ENCODE assay signal across 19 mouse cellular contexts in the genomic region with DNA sequence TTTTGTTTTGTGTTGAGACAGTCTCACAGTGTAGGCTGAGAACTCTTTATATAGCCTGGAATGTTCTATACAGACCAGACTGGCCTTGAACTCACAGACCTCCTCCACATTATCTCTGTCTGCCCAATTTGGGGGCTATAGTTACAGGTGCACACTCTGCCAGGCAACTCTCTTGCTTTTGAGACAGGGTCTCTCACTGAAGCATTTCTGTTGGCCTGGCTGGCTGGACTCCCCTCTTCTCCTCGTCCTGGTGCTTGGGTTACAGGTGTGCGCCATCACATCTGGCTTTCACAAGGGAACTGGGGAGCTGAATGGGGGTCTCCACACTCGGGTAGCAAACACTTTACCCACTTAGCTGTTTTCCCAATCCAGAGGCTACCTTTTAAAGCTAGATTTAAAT. TPM values are rescaled to one million over a fixed set of nuclear protein-coding genes. Genes with fewer than 3 reads are reported as not detected.
"Had no signal": no experiment of that assay in that cellular context is flagged by ENCODE, and none has a peak within 500 bp of the region (broad histone marks: within the 10 kb centered on the region; RNA-seq: fewer than 3 reads in every experiment).

No protein-coding gene starts in this region.

- DNase-seq: lung, adult 2 months; lung, postnatal 14 days; lung, postnatal 36 days; right cerebral cortex, postnatal 14 days; thymus, adult 2 months; thymus, postnatal 25 days; thymus, postnatal 4 days had no signal

- H3K27me3 ChIP-seq: lung, embryonic 15.5 days; megakaryocyte, embryonic 14.5 days; midbrain, embryonic 13.5 days; midbrain, embryonic 15.5 days; neural tube, embryonic 12.5 days; stomach, embryonic 15.5 days had no signal

- H3K9ac ChIP-seq: lung, embryonic 15.5 days; midbrain, embryonic 13.5 days; midbrain, embryonic 15.5 days; neural tube, embryonic 12.5 days; stomach, embryonic 15.5 days had no signal

- H3K36me3 ChIP-seq: lung, embryonic 15.5 days; midbrain, embryonic 13.5 days; midbrain, embryonic 15.5 days; neural tube, embryonic 12.5 days; stomach, embryonic 15.5 days had no signal

- H3K9me3 ChIP-seq: lung, embryonic 15.5 days; megakaryocyte, embryonic 14.5 days; midbrain, embryonic 13.5 days; midbrain, embryonic 15.5 days; neural tube, embryonic 12.5 days; stomach, embryonic 15.5 days had no signal

- H3K4me1 ChIP-seq: lung, embryonic 15.5 days; midbrain, embryonic 13.5 days; midbrain, embryonic 15.5 days; neural tube, embryonic 12.5 days; stomach, embryonic 15.5 days had no signal

- H3K4me3 ChIP-seq: lung, embryonic 15.5 days; midbrain, embryonic 13.5 days; midbrain, embryonic 15.5 days; neural tube, embryonic 12.5 days; stomach, embryonic 15.5 days had no signal

- H3K27ac ChIP-seq: lung, embryonic 15.5 days; macrophage; midbrain, embryonic 13.5 days; midbrain, embryonic 15.5 days; neural tube, embryonic 12.5 days; stomach, embryonic 15.5 days; stomach, postnatal 0 days had no signal

- ATAC-seq: lung, postnatal 0 days; midbrain, embryonic 13.5 days; midbrain, embryonic 15.5 days had no signal

- H3K4me2 ChIP-seq: lung, embryonic 15.5 days; midbrain, embryonic 13.5 days; midbrain, embryonic 15.5 days; neural tube, embryonic 12.5 days; stomach, embryonic 15.5 days had no signal

RNA-seq across cellular contexts. Expression of gene Msmp, which starts 7.7 kb away (rescaled TPM):
- polyA plus RNA-seq: liver, embryonic 16.5 days; macrophage; neural tube, embryonic 14.5 days; thymus, adult 2 months; urinary bladder, adult 2 months had no signal
